Mouse (Mus musculus): ENCODE results near the gene Mlkl. TPM values are rescaled to one million over a fixed set of nuclear protein-coding genes. Genes with fewer than 3 reads are reported as not detected.

Mlkl gene
- total RNA-seq, 2 experiments from 2014 or later, result 0.37 to 0.91 TPM

Other genes with a start within 250 kb of the Mlkl start
- gene Clec18a, start 245.8 kb downstream of the Mlkl start, total RNA-seq (2021), result 1 to 10 TPM; 1.5 to 2.1 TPM
- 10 to 100 TPM; 26.9 to 30.3 TPM for gene Pdpr, start 243.5 kb downstream of the Mlkl start, total RNA-seq (2021)
- 100 to 1,000 TPM; 129 TPM for gene Glg1, start 79.0 kb downstream of the Mlkl start, total RNA-seq (2021)
- gene Rfwd3, start 38.0 kb downstream of the Mlkl start, total RNA-seq (2021), result 10 to 100 TPM; 19.7 to 20.3 TPM
- gene Fa2h, start 55.6 kb upstream of the Mlkl start, total RNA-seq (2021), result 10 to 100 TPM; 28.6 to 30.5 TPM
- 10 to 100 TPM; 26.6 to 28.3 TPM for gene Wdr59, start 183.9 kb upstream of the Mlkl start, total RNA-seq (2021)
- gene Znrf1, start 197.9 kb upstream of the Mlkl start, total RNA-seq (2021), result 100 to 1,000 TPM; 116 to 123 TPM

Measured in layer of hippocampus, postnatal 14 days (tissue).